Mouse (Mus musculus) spleen, postnatal 10 days (tissue): ENCODE data around the gene Cenpp.

ENCODE experiments used
- DNase-seq, 2 experiments: peaks; one replicate each; pipeline ENCODE4 v3.0.0; 2021 to 2022; ENCODE audit warnings: low spot score in 2 of 2

Gene Cenpp

DNA sequence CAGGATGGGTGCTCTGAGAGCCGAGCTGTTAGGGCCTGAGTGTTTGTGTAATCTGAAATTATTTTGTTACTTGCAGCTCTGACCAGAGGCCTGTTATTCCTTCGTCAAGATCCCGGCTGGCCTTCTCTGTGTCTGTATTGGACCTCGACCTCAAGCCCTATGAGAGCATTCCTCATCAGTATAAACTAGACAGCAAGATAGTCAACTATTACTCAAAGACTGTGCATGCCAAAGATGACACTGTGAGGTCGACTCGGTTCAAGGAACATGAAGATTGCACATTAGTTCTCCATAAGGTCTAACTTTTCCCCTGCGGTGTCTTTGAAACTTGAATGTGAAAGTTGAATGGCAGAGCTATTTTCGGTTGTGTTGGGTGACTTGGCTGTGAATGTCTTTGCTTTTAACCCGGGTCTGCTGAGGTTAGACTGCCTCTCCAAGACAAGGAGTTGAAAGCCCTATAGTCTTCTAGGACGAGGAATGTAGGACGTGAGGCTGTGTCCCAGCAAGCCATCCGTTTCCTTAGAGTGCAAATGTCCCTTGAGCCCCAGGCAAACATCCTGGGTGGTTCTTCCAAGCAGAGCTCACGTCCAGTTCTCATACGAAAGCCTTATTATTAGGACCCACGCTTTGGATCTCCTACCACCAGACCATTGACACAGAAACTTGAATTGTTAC, 191.0 kb downstream of the Cenpp start:
- no peak for DNase-seq

DNA sequence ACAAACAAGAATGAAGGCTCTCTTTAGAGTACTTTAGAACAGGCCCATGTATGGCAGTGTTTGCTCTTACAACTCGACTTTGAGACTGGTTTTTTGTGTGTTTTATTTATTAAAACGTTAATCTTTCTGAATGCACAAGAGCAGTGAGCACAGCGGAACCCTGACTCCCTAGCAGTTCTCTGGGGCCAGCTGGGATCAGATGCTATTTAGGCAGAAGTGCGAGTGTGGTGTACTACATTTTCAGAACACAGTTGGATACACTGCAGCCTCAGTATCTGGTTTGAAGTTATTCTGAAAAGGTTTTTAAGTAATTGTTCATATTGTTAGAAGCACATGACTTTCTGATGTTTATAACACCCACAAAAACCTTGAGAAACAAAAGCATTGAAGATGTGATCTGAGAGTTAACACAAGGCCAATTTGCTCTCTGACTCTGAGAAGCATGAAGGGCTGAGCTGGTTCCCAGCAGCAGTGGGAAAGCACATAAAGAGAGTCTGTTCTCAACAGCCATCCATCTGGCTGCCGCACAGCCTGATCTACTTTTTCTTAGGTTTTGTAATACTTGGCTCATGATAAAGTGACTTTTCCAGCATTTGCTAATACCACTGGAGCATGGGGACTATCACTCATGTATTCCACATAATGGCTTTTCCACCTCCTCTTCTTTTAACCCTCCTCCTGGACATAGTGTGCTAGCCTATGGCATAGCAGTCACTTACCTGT, 191.7 kb downstream of the Cenpp start:
- no peak for DNase-seq

DNA sequence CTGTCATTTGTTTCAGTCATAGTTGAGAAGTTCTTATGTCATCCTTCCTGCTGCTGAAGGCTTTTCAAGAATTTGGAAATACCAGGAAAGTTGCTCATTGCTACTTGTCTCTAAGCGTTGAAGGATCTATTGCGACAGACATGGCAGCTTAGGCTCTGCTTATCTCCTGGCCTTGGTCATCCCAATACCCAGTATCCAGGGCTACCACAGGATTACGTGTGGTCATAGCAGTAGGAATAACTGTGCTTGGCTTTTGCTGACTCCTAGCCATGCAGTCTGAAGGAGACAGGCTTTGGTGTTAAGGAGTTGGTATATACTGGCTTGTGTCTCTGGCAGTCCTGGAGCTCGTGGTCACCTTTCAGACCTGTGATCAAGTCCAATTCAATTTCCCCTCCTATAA, 192.3 kb downstream of the Cenpp start:
- no peak for DNase-seq

DNA sequence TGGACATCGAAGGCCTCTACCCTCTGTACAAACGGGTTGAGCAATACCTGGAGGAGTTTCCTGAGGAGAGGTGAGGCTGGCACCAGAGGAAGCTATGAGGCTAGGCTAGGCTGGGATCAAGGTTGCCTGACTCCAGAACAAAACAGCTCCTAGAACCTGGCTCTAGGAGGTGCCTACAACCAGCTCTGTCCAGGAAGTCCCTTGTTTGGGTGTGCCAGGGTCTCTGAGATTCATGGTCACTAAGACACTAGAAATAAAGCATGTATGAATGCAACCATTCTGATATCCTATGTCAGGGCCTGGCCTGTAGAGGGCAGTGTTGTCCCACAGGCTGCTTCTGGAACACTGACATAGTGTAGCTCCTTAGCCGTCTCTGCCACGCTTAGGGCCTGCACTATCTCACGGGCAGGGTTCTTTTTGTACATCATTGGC, 203.3 kb downstream of the Cenpp start:
- DNase-seq, result peak; percentile 59 to 84

DNA sequence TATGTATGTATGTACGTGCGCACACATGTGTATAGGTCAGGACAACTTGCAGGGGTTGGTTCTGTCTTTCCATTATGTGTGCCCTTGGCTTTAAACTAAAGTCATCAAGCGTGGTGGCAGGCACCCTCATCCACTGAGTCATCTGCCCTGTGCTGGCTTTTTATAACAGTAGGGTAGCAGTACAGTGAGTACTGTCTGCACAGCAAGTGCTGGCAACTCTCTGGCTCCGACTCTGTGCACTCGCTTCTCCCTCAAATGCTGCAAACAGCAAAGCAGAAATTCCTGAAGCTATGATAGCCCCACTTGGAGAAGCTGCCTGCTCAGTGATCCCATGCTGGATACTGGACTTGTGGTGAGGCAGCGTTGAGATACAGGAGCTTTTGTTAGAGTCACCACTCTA, 208.1 kb downstream of the Cenpp start:
- no peak for DNase-seq

DNA sequence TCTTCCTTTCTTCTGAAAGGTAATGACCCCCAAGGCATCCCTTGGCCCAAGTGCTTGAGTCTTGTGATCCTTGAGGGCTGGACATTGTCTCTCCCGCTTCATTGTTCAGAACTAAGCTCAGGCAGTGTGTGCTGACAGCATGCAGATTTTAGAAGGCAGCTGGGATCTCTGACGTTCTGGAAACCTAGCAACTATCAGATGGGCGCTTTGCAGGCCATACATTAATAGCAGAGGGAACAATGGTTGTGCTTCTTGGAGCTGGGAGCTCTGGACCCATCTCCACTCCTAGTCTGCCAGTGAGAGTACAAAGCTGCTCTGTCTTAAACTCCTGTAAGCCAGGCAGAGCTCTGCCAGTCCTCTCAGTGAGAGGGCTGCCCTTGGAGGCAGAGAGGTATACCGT, 216.4 kb downstream of the Cenpp start:
- DNase-seq, result no peak

DNA sequence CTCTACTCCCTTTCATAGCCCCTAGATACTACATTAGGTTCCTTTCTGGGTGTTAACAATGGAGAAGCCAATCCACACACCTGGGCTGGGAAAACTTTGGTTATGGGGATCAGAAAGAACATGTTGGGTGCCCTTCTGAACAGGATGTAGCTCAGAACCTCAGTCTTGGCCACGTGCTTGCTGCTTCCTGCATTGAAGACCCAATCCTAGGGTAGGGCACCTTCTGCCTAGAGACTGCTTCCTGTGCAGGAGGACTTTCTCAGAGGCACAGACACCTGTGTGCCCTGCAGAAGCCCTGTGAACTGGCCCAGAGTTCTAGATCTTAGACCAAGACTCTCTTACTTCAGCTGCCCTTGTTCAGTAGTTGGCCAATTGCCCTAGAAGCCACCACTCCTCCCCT, 216.8 kb downstream of the Cenpp start:
- no peak for DNase-seq

DNA sequence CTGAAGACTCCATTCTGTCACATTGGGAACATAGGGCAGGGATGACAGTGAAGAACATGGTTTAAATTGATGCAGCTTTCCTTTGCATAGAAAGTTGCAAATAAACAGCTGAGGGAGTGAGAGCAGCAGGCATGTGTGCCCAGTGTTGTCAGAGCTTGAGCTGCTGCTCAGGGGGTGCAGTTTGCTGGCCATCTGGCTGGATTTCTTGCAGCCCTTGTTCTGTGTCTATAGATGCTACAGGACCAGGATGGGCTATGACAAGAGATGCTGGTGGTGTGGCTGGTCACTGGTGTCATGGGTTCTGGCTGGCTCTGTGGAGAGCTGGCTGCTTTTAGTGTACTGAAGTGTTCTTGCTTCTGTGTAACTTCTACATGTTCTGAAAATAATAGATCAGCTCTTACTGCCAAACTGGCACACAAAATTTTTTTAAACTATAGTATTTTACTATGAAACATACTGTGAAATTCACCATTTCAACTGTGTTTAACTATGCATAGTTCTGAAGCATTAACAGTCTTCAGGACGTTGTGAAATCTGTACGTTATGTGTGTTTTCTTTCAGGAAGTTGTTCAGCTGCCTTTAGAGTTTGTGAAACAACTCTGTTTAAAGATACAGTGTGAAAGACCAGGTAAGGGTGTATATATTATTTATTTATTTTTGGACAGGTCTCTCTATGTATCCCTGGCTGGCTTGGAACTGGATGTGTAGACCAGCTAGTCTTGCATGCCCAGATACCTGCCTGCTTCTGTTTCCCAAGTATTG, 219.1 kb downstream of the Cenpp start:
- DNase-seq, result no peak

DNA sequence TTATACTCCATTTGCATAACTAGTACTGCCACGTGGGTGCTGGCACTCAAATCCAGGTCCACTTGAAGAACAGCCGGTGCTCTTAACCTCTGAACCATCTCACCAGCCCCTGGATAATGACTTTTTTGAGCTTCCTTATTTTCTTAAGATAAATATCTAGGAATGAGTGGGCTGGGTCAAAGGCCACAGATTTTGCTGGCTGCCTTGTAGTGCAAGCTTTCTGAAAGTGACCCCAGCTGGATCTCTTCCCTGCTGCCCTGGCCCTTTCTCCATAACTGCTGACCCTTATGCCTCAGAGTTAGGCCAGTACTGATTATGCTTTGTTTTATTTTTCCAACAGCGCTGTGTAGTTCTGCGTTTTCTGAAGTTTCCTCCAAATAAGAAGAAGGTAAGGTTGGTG, 222.1 kb downstream of the Cenpp start:
- no peak for DNase-seq

DNA sequence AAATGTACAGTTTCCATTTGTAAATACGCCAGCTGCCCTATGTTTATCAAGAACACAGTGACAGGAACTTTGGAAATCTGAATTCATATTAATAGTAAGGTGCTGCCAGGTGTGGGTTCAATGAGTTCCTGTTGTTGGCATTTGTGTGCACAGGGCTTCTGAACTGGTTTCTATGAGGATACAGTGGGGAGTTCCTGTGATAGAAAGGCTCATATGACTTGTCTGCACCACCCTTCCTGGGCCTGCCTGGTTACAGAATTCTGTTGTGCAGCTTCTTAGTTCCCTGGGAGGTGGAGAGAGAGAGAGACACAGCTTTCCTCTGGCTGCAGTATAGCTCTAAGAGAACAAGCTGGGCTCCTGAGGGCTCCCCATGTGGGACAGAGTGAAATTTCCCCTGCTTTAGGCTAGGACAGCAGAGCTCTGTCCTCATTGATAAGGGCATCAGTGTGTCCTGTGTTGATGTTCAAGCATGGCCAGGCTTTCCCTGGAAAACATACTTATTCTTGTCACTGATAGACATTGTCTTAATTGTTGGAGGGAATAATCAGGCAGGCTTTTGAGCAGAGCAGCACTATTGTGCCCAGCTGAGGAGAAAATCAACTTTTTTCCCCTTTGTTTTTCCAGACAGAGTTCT, 224.4 kb downstream of the Cenpp start:
- no peak for DNase-seq

DNA sequence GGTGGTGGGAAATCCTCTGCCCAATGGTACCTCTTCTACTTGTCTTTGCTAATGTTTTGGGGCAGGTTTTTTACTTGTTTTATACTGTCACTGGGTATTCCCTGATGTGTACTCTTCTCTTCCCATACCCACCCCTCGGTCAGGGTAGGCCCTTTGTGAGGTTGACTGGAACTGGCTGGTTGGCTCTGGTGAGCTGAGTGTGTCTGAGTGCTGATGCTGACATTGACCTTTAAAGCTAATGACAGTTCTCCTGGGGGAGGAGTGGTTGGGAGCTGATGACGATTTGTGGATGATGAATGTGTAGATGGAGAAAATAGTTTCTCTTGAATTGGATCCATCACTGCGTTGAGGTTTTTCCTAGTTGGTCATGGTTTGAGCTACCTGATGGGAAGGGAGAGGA, 225.8 kb downstream of the Cenpp start:
- no peak for DNase-seq

DNA sequence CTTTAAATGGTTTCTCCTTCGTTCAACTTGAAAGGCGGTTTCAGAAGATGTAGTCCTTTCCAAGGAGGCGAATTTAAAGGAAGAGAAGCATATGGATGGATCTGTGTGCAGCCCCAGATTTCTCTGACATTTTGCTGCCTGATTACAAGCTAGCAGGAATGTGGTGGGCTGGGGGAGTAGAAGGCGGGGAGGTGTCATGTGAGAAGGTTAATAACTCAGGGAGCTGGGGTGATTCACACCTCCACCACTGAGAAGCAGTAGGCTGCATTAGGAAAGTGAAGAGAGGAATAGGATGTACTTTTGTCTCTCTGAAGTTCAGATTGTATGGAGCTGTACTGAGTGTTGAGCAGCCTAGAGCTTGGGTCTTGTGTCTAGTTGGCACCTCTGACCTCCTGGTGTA, 230.6 kb downstream of the Cenpp start:
- no peak for DNase-seq

DNA sequence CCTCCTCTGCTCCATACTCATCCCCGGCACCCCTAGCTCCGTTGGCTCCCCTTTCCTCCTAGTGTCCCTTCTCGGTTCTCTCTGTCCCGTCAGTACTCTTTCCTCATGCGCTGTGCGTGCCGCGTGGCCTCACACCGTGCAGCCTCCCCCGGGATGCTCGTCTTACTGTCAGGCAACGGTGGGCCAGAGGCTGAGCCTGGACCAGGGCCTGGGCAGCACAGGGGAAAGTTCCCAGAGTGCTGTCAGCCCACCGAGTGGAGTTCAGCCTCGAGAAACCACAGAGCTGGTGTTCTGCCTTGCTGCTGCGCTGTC, 231.0 kb downstream of the Cenpp start:
- DNase-seq, result no peak

DNA sequence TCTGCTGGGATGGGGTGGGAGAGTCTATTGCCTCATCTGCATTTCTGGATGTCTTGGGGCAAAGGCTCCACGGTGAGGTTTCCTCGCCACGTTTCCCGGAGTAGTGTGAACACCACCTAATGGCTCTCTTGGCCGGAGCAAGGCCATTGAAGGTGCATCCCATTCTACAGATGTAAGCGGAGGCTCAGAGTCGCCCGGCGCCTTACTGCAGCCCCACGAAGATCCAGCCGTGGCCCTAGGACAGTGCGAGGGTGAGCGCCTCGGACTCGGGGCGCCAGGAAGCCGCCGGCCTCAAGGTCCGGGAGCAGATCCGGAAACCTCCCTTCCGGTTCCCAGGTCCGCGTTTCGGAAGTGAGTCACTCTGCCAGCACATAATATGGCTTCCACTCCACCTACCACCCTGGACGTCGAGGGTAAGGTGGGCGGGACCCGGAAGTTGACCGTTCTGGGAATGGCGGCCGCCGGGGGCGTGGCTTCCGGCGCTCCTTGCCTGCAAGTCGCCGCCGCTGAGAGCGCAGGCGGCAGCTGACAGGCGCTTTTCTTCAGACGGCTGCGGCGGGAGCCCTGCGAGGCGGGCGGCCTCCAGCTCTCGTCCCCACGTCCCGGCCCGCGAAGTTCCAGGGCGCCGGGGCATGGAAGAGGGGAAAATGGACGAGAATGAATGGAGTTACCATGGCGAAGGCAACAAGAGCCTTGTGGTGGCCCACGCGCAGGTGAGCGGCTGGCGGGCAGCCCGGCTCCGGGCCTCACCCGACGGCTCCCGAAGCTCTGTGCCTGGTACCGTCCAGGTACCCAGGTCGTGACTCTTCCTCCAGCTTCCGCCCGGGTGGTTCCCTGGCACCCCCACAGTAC, 231.6 kb downstream of the Cenpp start, which contains the start of gene Ippk:
TSS of gene Ippk (plus strand) at position 496 of the 852 bp plus-strand sequence.
- peak; percentile 90 to 98 for DNase-seq
